Mouse (Mus musculus): ENCODE data around the gene Ncr1. TPM values are rescaled to one million over a fixed set of nuclear protein-coding genes. Genes with fewer than 3 reads are reported as not detected.
A peak's percentile ranks its signal among the peaks of the same experiment; 100 is the strongest.
"Not testable (repeated sequence)": the region's sequence is repeated elsewhere in the genome, so short reads cannot be mapped to it uniquely, and the experiment has no call there.

Ncr1 gene
- 5.0 and 5.7 TPM in 2 replicates for polyA plus RNA-seq (2012; rRNA removed)

DNA sequence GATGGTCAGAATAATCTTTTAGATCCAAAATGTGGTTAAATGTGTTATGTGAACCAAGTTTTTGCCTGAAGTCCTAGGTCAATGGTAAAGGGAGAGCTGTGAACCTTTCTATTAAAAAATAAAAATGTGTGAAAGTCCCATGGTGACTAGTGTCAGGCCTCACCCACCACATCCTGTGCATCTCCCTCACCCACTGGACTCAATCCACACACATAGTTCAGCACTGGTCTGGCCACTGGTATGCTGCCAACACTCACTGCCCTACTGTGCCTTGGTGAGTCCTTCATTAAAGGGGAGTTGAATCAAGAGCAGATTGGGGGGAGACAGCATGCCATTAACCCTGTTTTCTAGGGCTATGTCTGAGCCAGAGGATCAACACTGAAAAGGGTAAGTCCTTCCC is at the start of gene Ncr1:
Gene Ncr1 (plus strand): TSS at position 216 of the 400 bp plus-strand sequence.
- Histone ChIP-seq H3K27me3 (ENCODE audit: control insufficient read depth, insufficient read depth, low read length) (no peaks in the 10 kb centered on the region), H3K36me3 (ENCODE audit: control insufficient read depth, insufficient read depth, low read length) (no peaks in the 10 kb centered on the region), H3K4me3 (ENCODE audit: extremely low read depth, insufficient read depth, insufficient read length) (no peak within 1 kb of the TSS), H3K27ac (ENCODE audit: insufficient read depth, low read length) (no peak within 1 kb of the TSS), H3K4me1 (ENCODE audit: control insufficient read depth, insufficient read depth, insufficient read length) (no peaks in the 10 kb centered on the region)
- DNase-seq (ENCODE audit: low read depth in 1 of 2, low spot score in 2 of 2): no peak
- TF ChIP-seq CTCF (IDR thresholded peaks at IDR 0.05; ENCODE audit: extremely low read depth, insufficient read depth, insufficient read length, insufficient replicate concordance) (no peak), POLR2A (IDR thresholded peaks at IDR 0.05; ENCODE audit: low read depth, low read length) (no peak)

DNA sequence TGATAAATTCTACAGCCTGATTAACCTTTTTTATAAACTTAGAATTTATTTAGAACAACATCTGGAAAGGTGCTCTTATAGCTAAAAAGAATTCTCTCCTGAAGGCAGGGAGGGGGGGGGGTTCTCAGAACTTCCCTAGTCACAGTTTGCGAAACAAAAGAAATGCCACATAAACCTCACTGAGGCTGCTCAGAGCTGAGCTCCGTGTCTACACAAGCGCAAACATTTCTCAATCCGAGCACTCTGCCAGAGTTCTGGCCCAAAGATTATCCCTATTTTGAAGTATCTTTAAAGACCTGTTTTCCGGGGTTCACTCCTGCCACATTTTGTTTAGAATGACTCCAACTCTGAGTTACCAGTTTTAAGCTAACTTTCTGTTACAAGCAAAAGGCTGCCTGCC is 44.9 kb upstream of the Ncr1 start:
- H3K4me1 ChIP-seq (ENCODE audit: control insufficient read depth, insufficient read depth, insufficient read length): no peaks in the 10 kb centered on the region
- no peaks in the 10 kb centered on the region for H3K36me3 ChIP-seq (ENCODE audit: control insufficient read depth, insufficient read depth, low read length)
- DNase-seq (ENCODE audit: low read depth in 1 of 2, low spot score in 2 of 2): no peak
- H3K4me3 ChIP-seq (ENCODE audit: extremely low read depth, insufficient read depth, insufficient read length): no peak overlapping the region
- TF ChIP-seq CTCF (IDR thresholded peaks at IDR 0.05; ENCODE audit: extremely low read depth, insufficient read depth, insufficient read length, insufficient replicate concordance) (no peak), POLR2A (IDR thresholded peaks at IDR 0.05; ENCODE audit: low read depth, low read length) (no peak)
- no peak overlapping the region for H3K27ac ChIP-seq (ENCODE audit: insufficient read depth, low read length)
- H3K27me3 ChIP-seq (ENCODE audit: control insufficient read depth, insufficient read depth, low read length): no peaks in the 10 kb centered on the region
- WGBS: 74% methylated on average over 5 of the region's 5 CpGs

DNA sequence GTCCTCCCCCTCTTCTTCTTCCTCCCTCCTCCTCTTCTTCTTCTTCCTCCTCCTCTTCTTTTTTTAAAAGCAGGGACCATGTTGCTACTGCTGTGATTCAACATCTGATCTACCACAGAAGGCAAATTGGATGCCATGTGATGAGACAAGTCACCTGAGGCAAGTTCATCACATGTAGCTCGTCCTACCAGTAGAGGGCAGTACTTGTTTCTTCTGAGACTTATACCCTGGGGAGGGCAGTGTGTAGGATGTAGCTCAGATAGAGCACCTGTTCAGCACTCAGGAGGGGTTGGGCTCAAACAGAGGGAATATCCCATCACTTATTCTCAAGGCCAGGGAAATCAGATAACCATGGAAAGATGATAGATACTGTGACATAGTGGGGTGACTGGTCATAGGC is 40.3 kb upstream of the Ncr1 start:
- Histone ChIP-seq H3K27me3 (ENCODE audit: control insufficient read depth, insufficient read depth, low read length) (no peaks in the 10 kb centered on the region), H3K36me3 (ENCODE audit: control insufficient read depth, insufficient read depth, low read length) (no peaks in the 10 kb centered on the region), H3K4me1 (ENCODE audit: control insufficient read depth, insufficient read depth, insufficient read length) (no peaks in the 10 kb centered on the region), H3K27ac (ENCODE audit: insufficient read depth, low read length) (no peak overlapping the region), H3K4me3 (ENCODE audit: extremely low read depth, insufficient read depth, insufficient read length) (no peak overlapping the region)
- WGBS: 23% methylated on average over 1 of the region's 1 CpGs
- TF ChIP-seq CTCF (IDR thresholded peaks at IDR 0.05; ENCODE audit: extremely low read depth, insufficient read depth, insufficient read length, insufficient replicate concordance) (peak; percentile 20; the same call in 1 of the 2 replicates), POLR2A (IDR thresholded peaks at IDR 0.05; ENCODE audit: low read depth, low read length) (no peak)
- peak in 1 of 2 experiments; percentile 27 for DNase-seq (ENCODE audit: low read depth in 1 of 2, low spot score in 2 of 2)

DNA sequence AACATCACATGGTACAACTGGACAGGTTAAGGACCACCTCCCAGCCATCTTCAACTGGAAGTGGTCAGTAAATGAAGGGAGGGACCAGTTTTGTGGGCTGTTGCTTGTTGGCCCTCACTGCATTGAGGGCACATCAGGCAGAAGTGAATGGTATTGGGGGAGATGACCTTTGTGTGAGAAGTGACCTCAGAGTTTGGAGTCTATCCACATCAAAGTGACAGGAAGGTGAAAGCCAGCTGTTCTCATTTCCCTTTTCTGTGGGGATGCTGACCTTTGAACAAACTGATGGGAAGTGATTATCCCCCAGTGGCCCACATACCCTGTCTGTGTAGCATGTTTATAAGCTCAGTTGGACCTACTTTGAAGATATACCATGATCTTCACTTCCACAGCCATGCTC is 37.4 kb upstream of the Ncr1 start:
- Histone ChIP-seq H3K4me3 (ENCODE audit: extremely low read depth, insufficient read depth, insufficient read length) (no peak overlapping the region), H3K27ac (ENCODE audit: insufficient read depth, low read length) (no peak overlapping the region), H3K4me1 (ENCODE audit: control insufficient read depth, insufficient read depth, insufficient read length) (no peaks in the 10 kb centered on the region), H3K27me3 (ENCODE audit: control insufficient read depth, insufficient read depth, low read length) (no peaks in the 10 kb centered on the region), H3K36me3 (ENCODE audit: control insufficient read depth, insufficient read depth, low read length) (no peaks in the 10 kb centered on the region)
- no peak for DNase-seq (ENCODE audit: low read depth in 1 of 2, low spot score in 2 of 2)
- TF ChIP-seq POLR2A (IDR thresholded peaks at IDR 0.05; ENCODE audit: low read depth, low read length) (no peak), CTCF (IDR thresholded peaks at IDR 0.05; ENCODE audit: extremely low read depth, insufficient read depth, insufficient read length, insufficient replicate concordance) (no peak)

DNA sequence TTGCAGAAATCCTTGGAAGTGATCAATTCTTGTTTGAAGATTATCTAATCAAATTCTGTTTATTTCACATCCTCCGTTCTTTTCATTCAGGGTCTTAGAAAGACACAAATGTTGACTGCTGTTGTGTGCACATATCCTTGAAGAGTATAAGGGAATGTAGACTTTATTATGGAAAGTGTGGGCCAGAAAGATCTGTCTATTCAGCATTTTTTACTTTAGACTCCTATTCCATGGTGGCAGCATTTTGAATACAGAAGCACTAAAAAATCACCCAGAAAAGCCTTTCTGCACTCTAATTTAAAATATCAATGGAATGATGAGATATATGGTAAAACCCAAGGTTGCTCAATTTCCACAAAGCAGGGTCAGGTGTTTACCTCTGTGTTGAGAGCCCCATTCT is 34.1 kb upstream of the Ncr1 start:
- WGBS: 95% methylated on average over 1 of the region's 1 CpGs
- Histone ChIP-seq H3K36me3 (ENCODE audit: control insufficient read depth, insufficient read depth, low read length) (no peaks in the 10 kb centered on the region), H3K27ac (ENCODE audit: insufficient read depth, low read length) (no peak overlapping the region), H3K27me3 (ENCODE audit: control insufficient read depth, insufficient read depth, low read length) (no peaks in the 10 kb centered on the region), H3K4me3 (ENCODE audit: extremely low read depth, insufficient read depth, insufficient read length) (no peak overlapping the region), H3K4me1 (ENCODE audit: control insufficient read depth, insufficient read depth, insufficient read length) (no peaks in the 10 kb centered on the region)
- TF ChIP-seq POLR2A (IDR thresholded peaks at IDR 0.05; ENCODE audit: low read depth, low read length) (no peak), CTCF (IDR thresholded peaks at IDR 0.05; ENCODE audit: extremely low read depth, insufficient read depth, insufficient read length, insufficient replicate concordance) (no peak)
- DNase-seq (ENCODE audit: low read depth in 1 of 2, low spot score in 2 of 2): no peak

DNA sequence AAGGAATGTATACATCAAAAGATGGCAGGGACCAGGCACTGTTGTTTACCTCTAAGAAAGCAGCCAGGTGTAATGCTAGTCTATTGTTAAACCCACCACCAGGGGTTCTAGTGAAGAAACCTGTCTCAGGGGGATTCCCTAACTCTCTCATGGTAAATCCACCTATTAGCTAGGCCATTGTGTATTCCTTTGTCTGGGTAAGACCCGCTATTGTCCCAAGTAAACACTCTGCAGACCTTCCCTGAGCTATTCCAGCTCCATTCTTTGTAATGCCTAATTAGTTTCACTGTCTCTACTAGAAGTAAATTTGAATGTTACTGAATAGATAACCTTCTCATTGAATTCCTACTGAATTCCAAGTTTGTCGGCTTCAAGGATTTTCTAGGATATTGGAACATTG is 24.4 kb upstream of the Ncr1 start:
- not testable (repeated sequence) for H3K4me3 ChIP-seq (ENCODE audit: extremely low read depth, insufficient read depth, insufficient read length); DNase-seq (ENCODE audit: low read depth in 1 of 2, low spot score in 2 of 2); H3K27ac ChIP-seq (ENCODE audit: insufficient read depth, low read length); H3K27me3 ChIP-seq (ENCODE audit: control insufficient read depth, insufficient read depth, low read length); H3K36me3 ChIP-seq (ENCODE audit: control insufficient read depth, insufficient read depth, low read length); H3K4me1 ChIP-seq (ENCODE audit: control insufficient read depth, insufficient read depth, insufficient read length)
- WGBS: 90% methylated on average over 2 of the region's 2 CpGs

DNA sequence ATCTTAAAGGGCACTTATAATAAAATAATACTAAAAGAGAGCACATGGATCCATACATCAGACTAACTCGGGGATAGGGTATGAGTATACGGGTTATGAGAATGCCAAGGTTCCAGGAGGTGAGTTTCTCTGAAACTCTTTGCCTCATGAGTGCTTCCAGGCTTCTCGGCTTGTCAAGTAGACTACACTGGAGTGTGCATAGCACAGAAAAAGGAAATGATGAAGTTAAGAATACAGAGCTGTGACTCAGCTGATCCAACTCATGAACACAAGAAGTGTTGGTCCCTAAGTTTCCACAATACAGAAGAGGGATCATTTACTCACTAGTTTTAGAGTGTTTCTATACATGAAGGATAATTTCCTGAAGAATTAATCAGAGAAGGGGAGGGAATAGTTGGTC is 24.0 kb upstream of the Ncr1 start:
- WGBS: 91% methylated on average over 3 of the region's 3 CpGs
- H3K27ac ChIP-seq (ENCODE audit: insufficient read depth, low read length); H3K36me3 ChIP-seq (ENCODE audit: control insufficient read depth, insufficient read depth, low read length); H3K27me3 ChIP-seq (ENCODE audit: control insufficient read depth, insufficient read depth, low read length); H3K4me3 ChIP-seq (ENCODE audit: extremely low read depth, insufficient read depth, insufficient read length); H3K4me1 ChIP-seq (ENCODE audit: control insufficient read depth, insufficient read depth, insufficient read length); DNase-seq (ENCODE audit: low read depth in 1 of 2, low spot score in 2 of 2): not testable (repeated sequence)

DNA sequence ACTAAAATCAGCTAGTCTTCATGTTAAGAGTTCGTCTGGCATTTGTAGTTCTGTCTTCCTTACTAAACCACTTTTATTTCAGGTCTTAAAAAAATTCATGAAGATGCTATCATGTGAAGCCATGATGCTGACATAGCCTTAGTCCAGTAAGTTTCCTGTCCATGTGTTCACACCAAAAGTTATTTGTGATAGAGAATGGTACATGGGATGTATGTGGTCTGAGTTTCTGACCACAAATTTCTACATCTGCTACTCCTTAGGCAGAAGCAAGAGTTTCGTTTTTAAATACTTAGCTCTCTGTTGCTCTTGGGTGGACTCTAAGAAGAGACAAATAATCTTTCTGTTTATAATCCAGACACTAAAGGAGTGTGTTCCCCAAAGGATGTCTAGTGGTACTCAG is 14.2 kb upstream of the Ncr1 start:
- Histone ChIP-seq H3K4me3 (ENCODE audit: extremely low read depth, insufficient read depth, insufficient read length) (no peak overlapping the region), H3K27me3 (ENCODE audit: control insufficient read depth, insufficient read depth, low read length) (no peaks in the 10 kb centered on the region), H3K27ac (ENCODE audit: insufficient read depth, low read length) (no peak overlapping the region), H3K4me1 (ENCODE audit: control insufficient read depth, insufficient read depth, insufficient read length) (no peaks in the 10 kb centered on the region), H3K36me3 (ENCODE audit: control insufficient read depth, insufficient read depth, low read length) (no peaks in the 10 kb centered on the region)
- WGBS: 38% methylated on average over 2 of the region's 2 CpGs
- no peak for DNase-seq (ENCODE audit: low read depth in 1 of 2, low spot score in 2 of 2)
- TF ChIP-seq CTCF (IDR thresholded peaks at IDR 0.05; ENCODE audit: extremely low read depth, insufficient read depth, insufficient read length, insufficient replicate concordance) (no peak), POLR2A (IDR thresholded peaks at IDR 0.05; ENCODE audit: low read depth, low read length) (no peak)

All from spleen, adult 2 months (tissue).